Mouse (Mus musculus) lung, adult 18-20 months (tissue): ENCODE data around the gene Ccdc181.
"Not testable (repeated sequence)": the region's sequence is repeated elsewhere in the genome, so short reads cannot be mapped to it uniquely, and the experiment has no call there.

ENCODE experiments used
- DNase-seq, 2 experiments: peaks; one replicate each; pipeline ENCODE4 v3.0.0; 2022; ENCODE audit warnings: mixed read lengths in 2 of 2

Gene Ccdc181

GRCm38 (mm10) chr1:164275455-164275954 is at the start of gene Ccdc181:
Gene Ccdc181 (plus strand): TSS chr1:164275585.
- peak; percentile 95 to 97 for DNase-seq

GRCm38 (mm10) chr1:164231937-164232570 is 43.3 kb upstream of the Ccdc181 start:
- not testable (repeated sequence) for DNase-seq

GRCm38 (mm10) chr1:164233447-164233846 is 41.9 kb upstream of the Ccdc181 start:
- DNase-seq: no peak

- DNase-seq: no peak
Observed at GRCm38 (mm10) chr1:164235078-164235477, 40.3 kb upstream of the Ccdc181 start.

- DNase-seq: peak; percentile 35 to 46
Observed at GRCm38 (mm10) chr1:164236078-164236477, 39.3 kb upstream of the Ccdc181 start.

GRCm38 (mm10) chr1:164241494-164241893 is 33.9 kb upstream of the Ccdc181 start:
- no peak for DNase-seq

GRCm38 (mm10) chr1:164242809-164243208 is 32.6 kb upstream of the Ccdc181 start:
- DNase-seq: no peak

GRCm38 (mm10) chr1:164247442-164247841 is 27.9 kb upstream of the Ccdc181 start:
- no peak for DNase-seq

- DNase-seq: peak in 1 of 2 experiments; percentile 8
Observed at GRCm38 (mm10) chr1:164247971-164248370, 27.4 kb upstream of the Ccdc181 start.

- DNase-seq: peak; percentile 96 to 97
Observed at GRCm38 (mm10) chr1:164248465-164249331, 26.7 kb upstream of the Ccdc181 start, which contains the start of gene Slc19a2. Gene Slc19a2 (plus strand): TSS chr1:164249046.

- no peak for DNase-seq
Observed at GRCm38 (mm10) chr1:164249332-164249711, 26.1 kb upstream of the Ccdc181 start.

GRCm38 (mm10) chr1:164250391-164251150 is 24.8 kb upstream of the Ccdc181 start:
- no peak for DNase-seq

GRCm38 (mm10) chr1:164251438-164251837 is 23.9 kb upstream of the Ccdc181 start:
- DNase-seq: no peak

- DNase-seq: no peak
Observed at GRCm38 (mm10) chr1:164252551-164252950, 22.8 kb upstream of the Ccdc181 start.

- no peak for DNase-seq
Observed at GRCm38 (mm10) chr1:164254836-164255235, 20.5 kb upstream of the Ccdc181 start.

- no peak for DNase-seq
Observed at GRCm38 (mm10) chr1:164260171-164261028, 15.0 kb upstream of the Ccdc181 start.

GRCm38 (mm10) chr1:164261553-164261952 is 13.8 kb upstream of the Ccdc181 start:
- peak; percentile 17 to 32 for DNase-seq

- DNase-seq: no peak
Observed at GRCm38 (mm10) chr1:164270941-164271340, 4.4 kb upstream of the Ccdc181 start.

GRCm38 (mm10) chr1:164273659-164274058 is 1.7 kb upstream of the Ccdc181 start:
- DNase-seq: no peak

- DNase-seq: peak in 1 of 2 experiments; percentile 9
Observed at GRCm38 (mm10) chr1:164276552-164276951, 1.2 kb downstream of the Ccdc181 start.

GRCm38 (mm10) chr1:164279332-164279731 is 3.9 kb downstream of the Ccdc181 start:
- DNase-seq: no peak

- DNase-seq: no peak
Observed at GRCm38 (mm10) chr1:164284007-164284406, 8.6 kb downstream of the Ccdc181 start.
